Mouse (Mus musculus) kidney, adult 2 months (tissue): ENCODE measurements at regions not wholly inside any gene's neighbourhood (a gene's known extent, or its start where the extent isn't known, plus 50 kb on each side); places are given as distances from the start of the nearest gene placed in this dataset.

Experiments used
- CTCF ChIP-seq: fragments of 200-500 bp; conservative IDR thresholded peaks from 2 replicates; pipeline ENCODE4 v1.5.1; 2011; ENCODE audit warnings: low read depth, mild to moderate bottlenecking, control low read depth, low read length, moderate library complexity, mixed read lengths; ENCODE audit not compliant: insufficient read depth, insufficient read length
- POLR2A ChIP-seq: fragments of 200-500 bp; IDR thresholded peaks from one replicate; pipeline ENCODE4 v1.6.1; 2011; ENCODE audit warnings: low read depth, low read length, control low read depth

- TF ChIP-seq POLR2A: no peak
- TF ChIP-seq CTCF: no peak
Observed at GRCm38 (mm10) chr17:91226378-91226777, 133.5 kb upstream of the Nrxn1 start.
